Mouse (Mus musculus) left cerebral cortex, adult 18-20 months (tissue): Measurements from ENCODE around the gene Il3ra. TPM values are rescaled to one million over a fixed set of nuclear protein-coding genes. Genes with fewer than 3 reads are reported as not detected.

Experiments used
- DNase-seq, 2 experiments: peaks; one replicate each; pipeline ENCODE4 v3.0.0; 2021 to 2022; ENCODE audit warnings: low spot score in 2 of 2, mixed read lengths in 1 of 2
- long read RNA-seq, 2 experiments: library from polyadenylated mRNA; stranded (forward); transcript quantifications; one replicate each; pipeline ENCODE4 v2.0.0; 2021
- total RNA-seq, 2 experiments: library from RNA; stranded (reverse); gene quantifications; 2 replicates each; pipeline ENCODE4 v1.2.3; 2021

The Il3ra gene
- 1 to 10 TPM; 3.4 TPM for total RNA-seq
- long read RNA-seq, experiment 1, result 0 reads
- long read RNA-seq, experiment 2, result 0 reads

DNA sequence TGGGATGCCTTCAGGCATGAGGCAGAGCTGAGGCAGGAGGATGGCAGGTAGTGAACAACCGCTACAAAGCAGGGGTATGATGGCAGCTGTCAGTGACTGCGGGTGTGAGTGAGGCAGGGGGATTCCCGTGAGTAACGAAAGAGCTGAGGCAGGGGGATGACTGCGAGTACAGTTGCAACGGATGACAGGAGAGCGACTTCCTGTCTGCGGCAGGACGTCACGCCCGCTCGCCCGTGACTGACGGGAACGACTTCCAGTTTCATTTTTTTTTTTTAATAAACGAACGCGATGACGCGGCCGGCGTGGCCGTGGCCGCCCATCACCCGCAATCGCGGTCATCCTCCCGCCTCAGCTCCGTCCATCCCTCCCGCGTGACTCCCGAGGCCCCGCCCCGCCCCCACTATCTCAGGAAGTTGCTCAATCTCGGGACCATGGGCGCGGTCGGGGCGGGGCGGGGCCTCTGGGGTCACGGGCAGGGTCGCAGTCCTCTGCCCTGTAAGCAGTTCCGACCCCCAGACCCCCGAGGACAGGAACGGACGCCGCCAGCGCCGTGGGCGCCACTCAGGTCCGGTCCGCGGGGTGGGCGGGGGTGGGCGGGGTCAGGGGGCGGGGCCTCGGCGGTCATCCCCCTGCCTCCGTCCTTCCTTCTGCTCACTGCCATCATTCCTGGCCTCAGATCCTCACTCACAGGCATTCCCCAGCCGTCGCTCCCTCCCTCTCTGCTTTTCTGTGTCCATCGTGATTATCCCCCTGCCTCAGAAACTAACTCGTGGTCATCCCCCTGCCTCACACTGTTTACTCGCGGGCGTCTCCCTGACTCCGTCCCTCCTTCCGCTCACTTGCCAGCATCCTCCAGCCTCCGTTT lies at the start of gene Il3ra:
Il3ra (plus strand) TSS at position 328 of the 865 bp plus-strand sequence.
- peak; percentile 68 to 80 for DNase-seq

DNA sequence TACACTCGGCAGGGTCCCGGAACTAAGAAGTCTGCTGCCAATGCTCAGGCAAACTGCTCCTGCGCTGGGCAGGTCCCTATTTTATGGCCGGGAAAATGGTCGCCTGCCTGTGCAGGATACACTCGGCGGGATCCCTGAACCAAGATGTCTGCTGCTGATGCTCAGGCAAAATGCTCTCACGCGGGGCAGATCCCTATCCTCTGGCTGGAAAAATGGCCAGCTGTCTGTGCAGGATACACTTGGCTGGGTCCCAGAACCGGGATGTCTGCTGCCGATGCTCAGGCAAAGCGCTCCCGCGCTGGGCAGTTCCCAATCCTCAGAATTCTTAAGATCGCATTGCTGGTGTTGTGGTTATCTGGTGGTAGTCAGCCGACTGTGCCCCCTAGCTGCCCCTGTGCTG lies 37.1 kb upstream of the Il3ra start:
- DNase-seq, result no peak

DNA sequence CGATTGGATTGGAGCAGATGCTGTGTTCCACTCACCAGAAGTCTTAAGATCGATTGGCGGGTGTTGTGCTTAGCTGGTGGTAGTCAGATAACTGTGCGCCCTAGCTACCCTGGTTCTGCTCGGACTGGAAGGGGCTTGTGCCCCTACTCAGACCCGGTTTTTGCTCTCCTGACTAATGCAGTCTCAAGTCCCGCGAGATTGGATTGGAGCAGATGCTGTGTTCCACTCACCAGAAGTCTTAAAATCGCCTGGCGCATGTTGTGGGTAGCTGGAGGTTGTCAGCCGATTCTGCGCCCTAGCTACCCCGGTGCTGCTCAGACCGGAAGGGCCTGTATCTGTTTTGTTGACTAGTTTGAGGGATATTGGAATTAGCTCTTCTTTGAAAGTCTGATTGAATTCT lies 36.7 kb upstream of the Il3ra start:
- DNase-seq, result no peak

DNA sequence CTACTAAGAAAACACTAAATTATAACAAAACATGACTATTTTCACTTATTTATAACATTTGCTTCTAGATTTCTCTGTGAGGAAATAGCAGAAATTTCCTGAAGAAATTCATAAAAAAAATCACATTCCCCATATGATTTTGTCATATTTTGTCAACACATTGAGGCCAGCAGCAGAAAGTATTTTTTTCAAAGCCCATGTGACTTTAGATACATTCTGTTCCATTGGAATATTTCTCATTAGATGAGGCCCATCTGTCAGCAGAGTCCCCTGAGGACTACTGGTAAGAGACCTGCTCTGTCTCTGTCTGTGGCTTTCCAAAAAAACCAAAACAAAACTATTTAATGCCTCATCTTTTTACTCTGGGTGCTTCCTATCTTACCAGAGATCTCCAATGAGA lies 23.5 kb upstream of the Il3ra start, which contains the start of gene Olfr31:
Olfr31 (plus strand) TSS at position 301 of the 400 bp plus-strand sequence.
- no peak for DNase-seq

DNA sequence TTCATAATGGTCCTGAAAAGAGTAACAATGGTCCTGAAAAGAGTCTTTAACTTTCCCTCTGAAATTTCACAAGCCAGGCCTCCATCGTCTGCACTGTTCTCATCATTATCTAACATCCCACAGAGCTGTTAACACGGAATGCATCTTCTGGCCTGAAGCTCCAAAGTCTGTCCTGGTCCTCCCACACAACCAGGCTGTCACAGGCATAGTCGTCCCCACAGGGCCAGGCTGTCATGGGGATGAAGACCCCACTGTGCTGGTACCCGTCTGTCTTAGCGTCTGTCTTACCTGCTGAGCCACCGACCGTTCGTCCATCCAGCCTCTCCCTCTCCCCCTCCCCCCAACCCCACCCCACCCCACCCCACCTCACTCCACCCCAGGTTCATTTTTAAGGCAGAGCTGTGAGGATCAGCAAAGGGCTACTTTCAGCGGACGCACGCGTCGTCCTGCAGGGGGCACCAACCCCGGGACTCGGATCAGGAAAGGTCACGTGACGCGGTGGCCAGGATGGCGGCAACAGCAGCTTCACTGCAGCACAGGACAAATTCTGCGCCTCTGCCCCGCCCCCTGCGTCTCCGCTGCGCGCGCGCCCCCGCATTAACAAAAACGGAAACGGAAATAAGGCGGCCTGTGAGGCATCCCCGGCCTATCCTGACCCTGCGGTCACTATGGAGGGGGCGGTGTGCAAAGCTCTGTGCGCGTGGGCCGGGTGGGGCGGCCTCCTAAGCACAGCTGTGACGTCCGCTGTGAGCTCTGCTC lies 783 bp upstream of the Il3ra start:
- peak; percentile 81 to 83 for DNase-seq

DNA sequence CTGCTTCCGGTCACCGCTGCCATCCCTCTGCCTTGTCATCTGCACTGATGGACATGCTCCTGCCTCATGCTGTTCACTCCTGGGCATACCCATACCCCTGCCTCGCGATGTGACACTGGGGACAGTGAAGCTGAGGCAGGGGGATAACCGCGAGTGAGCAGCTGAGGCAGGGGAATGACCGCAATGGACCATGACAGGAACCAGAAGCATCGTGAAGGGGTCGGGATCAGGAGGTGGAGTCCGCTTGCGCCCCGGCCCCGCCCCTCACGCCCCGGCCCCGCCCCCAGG lies 682 bp downstream of the Il3ra start:
- no peak for DNase-seq

DNA sequence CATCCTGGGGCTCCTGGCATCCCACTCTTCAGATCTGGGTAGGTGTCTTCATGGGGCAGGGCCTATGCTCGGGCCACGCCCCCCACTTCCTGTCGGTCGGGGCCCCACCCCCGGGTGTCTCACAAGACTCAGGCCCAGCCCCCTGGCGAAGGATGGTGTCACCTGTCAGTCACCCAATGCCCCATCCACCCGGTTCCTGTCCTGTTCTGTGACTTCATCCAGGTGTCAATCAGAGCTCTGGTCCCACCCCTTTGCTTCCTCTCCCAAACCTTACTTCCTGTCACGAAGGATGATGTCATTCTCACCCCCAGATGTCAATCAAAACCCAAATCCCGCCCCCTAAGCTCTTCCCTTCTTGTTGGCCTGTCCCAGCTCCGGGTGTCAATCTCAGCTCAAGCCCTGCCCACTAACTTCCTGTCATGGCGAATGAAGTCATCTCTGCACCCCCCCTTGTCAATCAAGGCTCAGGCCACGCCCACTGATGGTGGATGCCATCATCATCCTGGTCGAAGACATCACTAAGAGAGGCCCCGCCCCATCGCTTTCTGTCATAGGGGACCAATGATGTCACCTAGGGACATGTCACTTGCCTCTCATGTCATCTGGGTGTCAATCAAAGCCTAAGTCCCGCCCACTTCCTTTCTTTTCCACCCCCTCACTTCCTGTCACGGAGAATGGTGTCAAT lies 1.2 kb downstream of the Il3ra start:
- DNase-seq, result peak in 1 of 2 experiments; percentile 9

DNA sequence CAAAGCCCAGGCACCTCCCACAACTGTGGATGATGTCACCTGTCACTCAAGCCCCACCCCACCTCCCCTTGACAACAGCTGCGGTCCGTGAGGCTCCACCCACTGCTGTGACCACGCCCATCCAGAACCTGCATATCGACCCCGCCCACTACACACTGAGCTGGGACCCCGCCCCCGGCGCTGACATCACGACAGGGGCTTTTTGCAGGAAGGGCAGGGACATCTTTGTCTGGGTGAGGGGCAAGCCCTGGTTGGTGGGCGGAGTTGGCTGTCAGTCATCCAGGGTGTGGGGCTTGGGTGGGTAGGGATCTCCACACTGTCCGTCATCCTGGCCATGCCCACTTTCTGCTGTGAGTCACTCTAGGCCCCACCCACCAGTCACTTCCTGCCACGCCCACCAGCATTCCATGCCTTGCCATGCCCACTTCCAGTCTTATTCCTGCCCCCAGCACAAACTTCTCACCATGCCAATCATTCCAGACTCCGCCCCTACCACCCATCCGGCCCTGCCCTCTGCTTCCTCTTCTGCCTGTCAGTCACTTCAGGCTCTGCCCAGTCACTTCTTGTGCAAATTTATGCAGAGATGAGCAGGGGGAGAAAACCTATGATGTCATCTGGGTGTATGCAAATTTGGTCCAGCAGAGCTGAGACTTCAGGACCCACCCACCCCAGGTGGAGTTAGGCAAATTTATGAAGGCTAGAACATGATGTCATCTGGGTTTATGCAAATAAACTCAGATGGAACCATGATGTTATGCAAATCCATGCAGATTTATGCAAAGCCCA lies 2.0 kb downstream of the Il3ra start:
- peak in 1 of 2 experiments; percentile 24 for DNase-seq

DNA sequence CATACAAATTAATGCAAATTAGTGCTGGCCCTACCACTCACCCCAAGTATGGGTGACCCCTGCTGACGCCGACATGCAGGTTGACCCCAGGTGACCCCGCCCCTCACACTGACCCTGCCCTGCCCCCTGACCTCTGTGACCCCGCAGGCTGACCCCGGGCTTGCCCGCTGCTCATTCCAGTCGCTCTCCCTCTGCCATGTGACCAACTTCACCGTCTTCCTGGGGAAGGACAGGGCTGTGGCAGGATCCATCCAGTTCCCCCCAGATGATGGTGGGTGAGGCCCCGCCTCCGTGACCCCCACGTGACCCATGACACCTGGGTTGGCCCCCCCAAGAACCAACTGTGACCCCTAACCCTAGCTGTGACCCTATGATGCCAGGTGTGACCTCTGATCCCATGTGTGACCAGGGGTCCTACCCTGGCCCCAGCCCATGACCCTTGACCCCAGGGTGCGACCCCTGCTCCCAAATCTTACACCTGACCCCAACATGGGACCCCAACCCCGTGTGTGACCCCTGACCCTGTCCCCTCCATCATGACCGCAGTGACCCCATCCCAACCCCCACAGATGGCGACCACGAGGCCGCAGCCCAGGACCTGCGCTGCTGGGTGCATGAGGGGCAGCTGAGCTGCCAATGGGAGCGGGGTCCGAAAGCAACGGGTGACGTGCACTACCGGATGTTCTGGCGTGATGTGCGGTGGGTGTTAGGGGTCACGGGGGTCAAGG lies 2.8 kb downstream of the Il3ra start:
- DNase-seq, result peak in 1 of 2 experiments; percentile 9

DNA sequence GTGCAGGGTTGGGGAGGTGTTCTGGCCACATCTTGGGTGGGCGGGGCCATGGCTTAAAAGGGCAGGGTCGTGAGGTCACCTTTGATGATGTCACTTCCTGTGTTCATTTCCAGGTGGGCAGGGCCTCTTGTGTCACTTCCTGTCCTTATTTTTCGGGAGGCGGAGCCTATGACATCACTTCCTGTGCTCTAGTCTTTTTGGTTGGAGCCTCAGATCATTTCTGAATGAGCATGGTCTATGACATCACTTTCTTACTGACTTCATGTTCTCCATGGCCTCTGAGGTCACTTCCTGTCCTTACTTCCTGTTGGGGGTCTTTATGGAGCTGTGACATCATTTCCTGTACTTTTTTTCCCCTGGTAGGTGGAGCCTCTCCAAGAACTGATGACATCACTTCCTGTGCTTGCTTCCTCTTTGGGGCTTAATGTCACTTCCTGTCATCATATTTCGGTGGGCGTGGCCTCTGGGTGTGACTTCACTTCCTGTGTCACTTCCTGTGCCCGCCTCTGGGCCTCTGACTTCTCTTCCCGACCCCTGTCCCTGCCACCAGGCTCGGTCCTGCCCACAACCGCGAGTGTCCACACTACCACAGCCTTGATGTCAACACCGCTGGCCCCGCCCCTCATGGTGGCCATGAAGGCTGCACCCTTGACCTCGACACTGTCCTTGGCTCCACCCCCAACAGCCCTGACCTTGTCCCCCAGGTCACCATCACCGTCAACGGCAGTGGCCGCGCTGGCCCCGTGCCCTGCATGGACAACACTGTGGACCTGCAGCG lies 3.6 kb downstream of the Il3ra start:
- peak in 1 of 2 experiments; percentile 4 for DNase-seq

DNA sequence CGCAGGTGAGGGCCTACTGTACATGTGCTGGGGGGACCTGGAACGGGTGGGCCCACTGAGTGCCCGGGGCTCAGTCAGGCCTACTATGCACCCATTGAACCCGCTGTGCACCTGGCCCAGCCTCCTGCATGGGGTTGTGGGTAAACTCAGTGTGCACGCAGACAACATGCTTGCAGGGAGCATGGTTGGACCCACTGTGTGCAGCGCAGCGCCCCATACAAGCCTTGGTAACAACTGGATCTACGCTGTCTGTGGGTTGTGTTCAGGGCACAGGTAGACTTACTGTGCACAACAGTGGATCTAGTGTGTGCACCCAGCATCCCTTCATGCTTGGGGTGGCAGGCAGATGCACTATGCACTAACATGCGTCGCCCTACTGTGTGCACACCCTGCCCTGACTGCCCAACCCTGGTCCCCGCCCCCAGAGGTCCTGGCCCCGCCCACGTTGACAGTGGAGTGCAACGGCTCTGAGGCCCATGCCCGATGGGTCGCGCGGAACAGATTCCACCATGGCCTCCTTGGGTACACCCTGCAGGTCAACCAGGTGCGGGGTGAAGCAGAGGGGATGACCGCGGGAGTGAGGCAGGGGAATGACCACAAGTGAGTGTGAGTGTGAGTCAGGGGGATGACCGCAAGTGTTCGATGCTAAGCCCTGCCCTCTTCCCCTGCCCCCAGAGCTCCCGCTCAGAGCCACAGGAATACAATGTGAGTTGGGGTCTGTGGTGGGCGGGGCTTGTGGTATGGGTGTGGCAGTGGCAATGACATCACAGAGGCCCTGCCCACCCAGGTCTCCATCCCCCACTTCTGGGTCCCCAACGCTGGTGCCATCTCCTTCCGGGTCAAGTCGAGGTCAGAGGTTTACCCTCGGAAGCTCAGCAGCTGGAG lies 4.4 kb downstream of the Il3ra start:
- DNase-seq, result no peak

DNA sequence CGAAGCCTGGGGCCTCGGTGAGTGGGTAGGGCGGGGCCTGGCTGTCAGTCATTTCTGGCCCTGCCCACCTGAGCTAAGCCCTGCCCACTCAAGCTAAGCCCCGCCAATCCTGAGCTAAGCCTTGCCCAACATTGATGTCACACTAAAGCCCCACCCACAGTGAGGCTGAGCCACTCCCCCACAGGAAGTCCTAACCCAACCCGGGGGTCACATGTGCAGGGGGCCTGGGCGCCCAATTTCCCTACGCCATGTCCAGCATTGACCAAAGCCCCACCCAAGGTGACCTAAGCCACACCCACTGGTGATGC lies 5.0 kb downstream of the Il3ra start:
- no peak for DNase-seq

DNA sequence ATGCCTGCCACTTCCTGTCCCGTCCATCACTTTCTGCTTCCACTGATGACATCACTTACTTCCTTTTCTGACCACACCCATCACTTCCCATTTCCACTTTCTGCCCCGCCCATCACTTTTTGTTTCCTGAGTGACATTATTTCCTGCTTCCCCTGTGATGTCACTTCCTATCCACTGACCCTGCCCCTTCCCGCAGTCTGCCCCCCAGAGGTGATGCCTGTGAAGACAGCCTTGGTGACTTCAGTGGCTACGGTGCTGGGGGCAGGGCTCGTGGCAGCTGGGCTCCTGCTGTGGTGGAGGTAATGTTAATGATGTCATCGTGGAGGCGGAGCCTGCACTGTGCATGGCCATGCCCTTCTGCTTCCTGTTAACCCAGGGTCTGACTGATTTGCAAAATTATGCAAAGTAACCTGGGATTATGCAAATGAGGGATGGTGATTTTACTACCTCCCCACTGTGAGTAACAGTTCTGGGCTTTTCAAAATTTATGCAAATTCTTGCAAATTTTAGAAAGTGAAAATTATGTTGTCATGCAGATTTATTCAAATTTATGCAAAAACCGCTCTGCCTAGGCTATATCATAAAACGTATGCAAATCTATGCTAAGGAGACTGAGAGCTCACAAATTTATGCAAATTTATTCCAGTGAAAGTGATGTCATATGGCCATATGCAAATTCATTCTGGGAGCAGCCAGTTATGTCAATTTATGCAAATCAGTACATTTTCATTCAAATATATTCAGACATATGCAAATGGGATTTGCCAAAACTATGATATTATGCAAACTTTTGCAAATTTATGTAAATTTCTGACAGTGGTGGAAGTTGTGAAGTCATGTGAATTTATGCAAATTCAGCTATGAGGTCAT lies 5.9 kb downstream of the Il3ra start:
- DNase-seq, result no peak

DNA sequence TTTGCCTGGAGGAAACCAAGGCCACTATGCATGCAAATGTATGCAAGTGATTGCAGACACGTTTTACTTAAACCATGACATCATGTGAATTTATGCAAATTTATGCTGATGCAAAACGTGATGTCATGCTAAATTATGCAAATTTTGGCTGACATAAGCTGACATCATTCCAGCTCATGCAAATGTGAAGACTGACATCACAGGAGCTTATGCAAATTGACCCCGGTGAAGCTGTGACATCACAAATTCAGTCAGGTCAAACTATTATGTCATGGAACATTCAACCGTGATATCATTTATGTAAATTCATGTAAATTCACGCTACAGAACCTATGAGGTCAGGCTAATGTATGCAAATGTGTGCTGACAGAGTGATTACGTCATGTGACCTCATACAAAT lies 6.5 kb downstream of the Il3ra start:
- no peak for DNase-seq

DNA sequence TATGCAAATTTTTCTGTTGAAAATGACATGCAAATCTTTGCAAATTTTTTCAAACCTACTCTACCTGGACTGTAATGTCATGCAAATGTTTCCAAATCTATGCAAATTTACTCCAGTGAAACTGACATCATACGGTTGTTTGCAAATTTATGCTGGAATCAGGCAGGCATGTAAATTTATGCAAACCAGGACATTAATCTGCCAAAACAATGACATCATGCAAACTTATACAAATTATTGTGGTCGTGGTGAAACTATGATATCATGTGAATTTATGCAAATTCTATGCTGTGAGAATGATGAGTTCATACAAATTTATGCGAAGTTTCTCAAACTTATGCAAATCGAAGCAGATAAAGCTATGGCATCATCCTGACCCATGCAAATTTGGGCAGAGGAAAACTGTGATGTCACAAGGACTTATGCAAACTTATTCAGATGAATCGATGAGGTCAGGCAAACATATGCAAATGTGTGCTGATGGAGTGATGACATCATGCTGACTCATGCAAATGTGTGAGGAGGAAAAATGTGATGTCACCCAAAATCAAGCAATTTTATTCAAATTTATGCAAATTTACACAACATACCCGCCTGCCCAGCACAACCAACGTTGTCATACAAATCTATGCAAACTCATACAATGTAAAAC lies 7.1 kb downstream of the Il3ra start:
- no peak for DNase-seq

DNA sequence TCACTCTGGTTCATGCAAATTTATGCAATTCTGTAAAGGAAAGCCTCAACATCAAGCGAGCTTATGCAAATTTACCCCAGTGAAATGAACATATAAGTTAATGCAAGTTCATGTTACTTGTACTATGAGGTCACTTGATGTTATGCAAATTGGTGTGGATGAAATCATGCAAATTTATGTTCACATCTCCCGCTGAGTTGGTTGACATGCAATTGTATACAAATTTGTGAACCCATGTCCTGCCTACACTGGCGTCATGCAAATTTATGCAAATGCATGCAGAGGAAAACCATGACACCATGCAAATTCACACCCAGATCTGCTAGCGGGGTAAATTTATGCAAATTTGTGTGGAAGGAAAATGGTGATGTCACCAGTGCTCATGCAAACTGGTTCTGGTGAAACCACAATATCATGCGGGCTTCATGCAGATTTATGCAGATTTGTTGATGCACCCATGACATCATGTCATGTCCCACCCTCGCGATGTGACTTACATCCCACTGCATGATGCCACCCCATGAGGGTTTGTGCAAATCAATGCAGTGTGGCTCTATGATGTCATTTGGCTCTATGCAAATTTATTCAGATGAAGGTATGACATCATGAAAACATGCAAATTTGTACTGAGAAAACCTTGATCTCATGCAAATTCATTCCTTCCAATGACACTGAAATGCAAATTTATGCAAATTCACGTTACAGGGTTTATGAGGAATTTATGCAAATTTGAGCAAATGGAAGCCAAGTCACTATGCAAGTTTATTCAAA lies 7.8 kb downstream of the Il3ra start:
- no peak for DNase-seq
